Mouse (Mus musculus): ENCODE results near the gene Mrps16.
A peak's percentile ranks its signal among the peaks of the same experiment; 100 is the strongest.

The Mrps16 gene

GRCm38 (mm10) chr14:20363230-20363629 is 30.2 kb downstream of the Mrps16 start:
- no peak for DNase-seq (ENCODE audit: low spot score)

- peak; percentile 94 for DNase-seq (ENCODE audit: low spot score)
Observed at GRCm38 (mm10) chr14:20347991-20348541, 45.4 kb downstream of the Mrps16 start, which contains the start of the genes Ecd and Fam149b. Gene Ecd (minus strand): TSS chr14:20348121. Gene Fam149b (plus strand): TSS chr14:20348162.

- DNase-seq (ENCODE audit: low spot score) = no peak
Observed at GRCm38 (mm10) chr14:20347441-20347990, 45.9 kb downstream of the Mrps16 start.

GRCm38 (mm10) chr14:20345885-20346284 is 47.5 kb downstream of the Mrps16 start:
- no peak for DNase-seq (ENCODE audit: low spot score)

GRCm38 (mm10) chr14:20340866-20341265 is 52.6 kb downstream of the Mrps16 start:
- DNase-seq (ENCODE audit: low spot score) = peak; percentile 44

- DNase-seq (ENCODE audit: low spot score) = no peak
Observed at GRCm38 (mm10) chr14:20340149-20340548, 53.3 kb downstream of the Mrps16 start.

- no peak for DNase-seq (ENCODE audit: low spot score)
Observed at GRCm38 (mm10) chr14:20339415-20339814, 54.0 kb downstream of the Mrps16 start.

Data from urinary bladder, postnatal 14 days (tissue).